Mouse (Mus musculus) intestine, embryonic 16.5 days (tissue): ENCODE measurements around the gene Cux1. TPM values are rescaled to one million over a fixed set of nuclear protein-coding genes. Genes with fewer than 3 reads are reported as not detected.

ENCODE experiments used
- ATAC-seq: fragments of 200-750 bp; cut with Nextera tagmentation; 2 replicates; pipeline ENCODE4 v1.8.0; 2017; ENCODE audit warnings: moderate TSS enrichment, moderate library complexity
- H3K27ac ChIP-seq: fragments of 300-500 bp; sonication (generic); 2 replicates; pipeline ENCODE4 v1.5.1; 2014; ENCODE audit warnings: mild to moderate bottlenecking, low read length
- H3K27me3 ChIP-seq: fragments of 300-500 bp; sonication (generic); replicated peaks from 2 replicates; pipeline ENCODE4 v1.6.1; 2014; ENCODE audit warnings: low read length, control low read depth, mixed read lengths; ENCODE audit not compliant: control insufficient read depth, insufficient read depth
- H3K36me3 ChIP-seq: fragments of 300-500 bp; sonication (generic); 2 replicates; pipeline ENCODE4 v1.6.1; 2014; ENCODE audit warnings: low read length, control low read depth; ENCODE audit not compliant: control insufficient read depth, insufficient read depth
- H3K4me1 ChIP-seq: fragments of 300-500 bp; sonication (generic); 2 replicates; pipeline ENCODE4 v1.6.1; 2014; ENCODE audit warnings: low read length, control low read depth, mixed read lengths; ENCODE audit not compliant: control insufficient read depth, insufficient read depth
- H3K4me2 ChIP-seq: fragments of 300-500 bp; sonication (generic); 2 replicates; pipeline ENCODE4 v1.6.1; 2014; ENCODE audit warnings: low read depth, low read length, control low read depth
- H3K4me3 ChIP-seq: fragments of 300-500 bp; sonication (generic); 2 replicates; pipeline ENCODE4 v1.5.1; 2014; ENCODE audit warnings: mild to moderate bottlenecking, low read length
- H3K9ac ChIP-seq: fragments of 300-500 bp; sonication (generic); 2 replicates; pipeline ENCODE4 v1.6.1; 2014; ENCODE audit warnings: low read depth, low read length
- H3K9me3 ChIP-seq: fragments of 300-500 bp; sonication (generic); 2 replicates; pipeline ENCODE4 v1.6.1; 2016; ENCODE audit warnings: low read length, control low read depth; ENCODE audit not compliant: control insufficient read depth
- WGBS: fragments of 180-500 bp; shearing (Covaris S2); extraction: QIAGEN DNeasy Blood & Tissue Kit; methylation state at CpG from one replicate; pipeline ENCODE4 v1.1.7; 2014; 5-methylcytosine and 5-hydroxymethylcytosine counted together
- polyA plus RNA-seq: library from polyadenylated mRNA; unstranded; fragments of >200 nt; fragmentation: Nextera tagmentation; extraction: Ambion mirVana; gene quantifications from 2 replicates; pipeline ENCODE4 v1.2.1, GENCODE M21; 2015

Gene Cux1
- polyA plus RNA-seq, 1 experiment from 2014 or later = 62.5 TPM

DNA sequence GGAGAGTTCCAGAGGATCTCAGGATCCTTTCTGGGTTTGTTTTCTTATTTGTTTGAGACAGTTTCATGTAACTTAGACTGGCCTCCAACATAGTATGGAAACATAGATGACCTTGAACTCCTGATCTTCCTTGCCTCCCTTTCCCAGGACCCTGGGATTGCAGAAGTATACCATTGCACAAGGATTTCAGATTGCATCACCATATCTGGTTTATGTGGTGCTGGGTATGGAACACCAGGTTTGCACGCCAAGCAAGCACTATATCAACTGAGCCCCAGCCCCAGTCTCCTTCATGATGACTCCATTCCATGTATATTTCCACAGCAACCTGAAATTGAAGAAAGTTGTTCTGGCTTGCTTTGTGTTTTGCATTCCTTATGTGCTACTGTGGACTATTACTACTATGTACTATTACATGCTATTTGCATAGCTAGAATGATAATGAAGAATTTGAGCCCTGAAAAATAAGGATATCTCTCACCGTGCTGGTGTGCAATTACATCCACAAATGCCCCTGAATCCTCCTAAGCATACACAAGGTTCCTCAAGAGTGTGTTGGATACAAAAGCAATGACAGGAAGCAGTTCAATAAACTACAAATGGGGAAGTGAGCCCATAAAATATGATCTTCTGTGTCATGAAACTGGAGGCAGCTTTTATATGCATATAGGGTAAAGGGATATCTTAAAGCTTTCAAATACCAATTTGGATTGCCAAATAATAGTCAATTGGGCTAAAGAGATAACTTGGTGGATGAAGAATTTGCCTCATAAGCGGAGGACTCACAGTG lies 48.4 kb downstream of the Cux1 start:
- WGBS = 87% methylated on average over 3 of the region's 3 CpGs
- no peaks in the 10 kb centered on the region for H3K27me3 ChIP-seq
- H3K9ac ChIP-seq = no peak overlapping the region
- H3K4me3 ChIP-seq = no peak overlapping the region
- H3K4me1 ChIP-seq = peaks cover 25% of the 10 kb centered on the region
- no peaks in the 10 kb centered on the region for H3K36me3 ChIP-seq
- no peaks in the 10 kb centered on the region for H3K9me3 ChIP-seq
- ATAC-seq = no peak
- H3K27ac ChIP-seq = no peak overlapping the region
- no peak overlapping the region for H3K4me2 ChIP-seq

DNA sequence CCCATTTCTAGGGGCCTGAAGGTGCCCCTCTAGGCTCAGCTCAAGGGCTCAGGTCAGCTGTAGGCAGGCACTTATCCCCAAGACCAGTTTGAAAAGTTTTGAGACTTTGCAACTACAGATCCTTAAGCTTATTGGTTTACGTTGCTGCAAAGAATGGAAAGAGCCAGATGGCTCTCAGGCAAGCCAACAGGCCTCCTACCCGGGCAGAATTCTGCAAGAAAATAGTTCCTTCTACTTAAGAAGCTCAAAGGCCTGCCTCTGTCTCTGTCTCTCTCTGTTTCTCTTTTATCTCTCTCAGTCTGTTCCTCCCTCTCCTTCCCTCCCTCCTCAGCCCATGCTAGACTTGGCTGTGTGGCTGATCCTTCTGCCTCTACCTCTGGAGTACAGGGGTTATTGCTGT lies 49.8 kb downstream of the Cux1 start:
- no peak overlapping the region for H3K4me2 ChIP-seq
- peaks cover 18% of the 10 kb centered on the region; the same call in 1 of the 2 replicates for H3K4me1 ChIP-seq
- H3K27ac ChIP-seq = no peak overlapping the region
- H3K9ac ChIP-seq = no peak overlapping the region
- no peak for ATAC-seq
- H3K4me3 ChIP-seq = no peak overlapping the region
- no peaks in the 10 kb centered on the region for H3K36me3 ChIP-seq
- 60% methylated on average over 2 of the region's 2 CpGs for WGBS
- no peaks in the 10 kb centered on the region for H3K27me3 ChIP-seq
- no peaks in the 10 kb centered on the region for H3K9me3 ChIP-seq

DNA sequence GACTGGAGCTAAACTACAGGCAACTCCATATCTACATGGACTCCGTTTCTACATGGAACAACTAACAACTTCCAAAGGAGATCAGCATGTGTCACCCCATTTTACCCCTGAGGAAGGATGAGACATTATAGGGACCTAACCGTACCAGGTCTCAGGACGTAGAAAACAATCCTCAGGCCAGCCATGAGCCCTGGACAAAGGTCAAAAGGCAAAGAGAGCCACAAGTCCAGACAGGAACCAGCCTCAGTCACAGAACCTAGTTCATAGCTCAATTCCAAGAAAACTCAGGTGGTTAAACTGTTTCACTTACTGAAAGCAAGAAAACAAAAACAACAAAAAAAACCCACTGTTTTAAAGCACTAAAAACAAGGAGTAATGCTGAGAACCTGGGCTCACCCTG lies 50.7 kb downstream of the Cux1 start:
- no peak for ATAC-seq
- H3K27ac ChIP-seq = no peak overlapping the region
- no peaks in the 10 kb centered on the region for H3K27me3 ChIP-seq
- H3K4me1 ChIP-seq = peaks cover 17% of the 10 kb centered on the region; the same call in 1 of the 2 replicates
- H3K9me3 ChIP-seq = no peaks in the 10 kb centered on the region
- no peak overlapping the region for H3K4me2 ChIP-seq
- WGBS = 69% methylated on average over 3 of the region's 3 CpGs
- no peaks in the 10 kb centered on the region for H3K36me3 ChIP-seq
- no peak overlapping the region for H3K4me3 ChIP-seq
- no peak overlapping the region for H3K9ac ChIP-seq

DNA sequence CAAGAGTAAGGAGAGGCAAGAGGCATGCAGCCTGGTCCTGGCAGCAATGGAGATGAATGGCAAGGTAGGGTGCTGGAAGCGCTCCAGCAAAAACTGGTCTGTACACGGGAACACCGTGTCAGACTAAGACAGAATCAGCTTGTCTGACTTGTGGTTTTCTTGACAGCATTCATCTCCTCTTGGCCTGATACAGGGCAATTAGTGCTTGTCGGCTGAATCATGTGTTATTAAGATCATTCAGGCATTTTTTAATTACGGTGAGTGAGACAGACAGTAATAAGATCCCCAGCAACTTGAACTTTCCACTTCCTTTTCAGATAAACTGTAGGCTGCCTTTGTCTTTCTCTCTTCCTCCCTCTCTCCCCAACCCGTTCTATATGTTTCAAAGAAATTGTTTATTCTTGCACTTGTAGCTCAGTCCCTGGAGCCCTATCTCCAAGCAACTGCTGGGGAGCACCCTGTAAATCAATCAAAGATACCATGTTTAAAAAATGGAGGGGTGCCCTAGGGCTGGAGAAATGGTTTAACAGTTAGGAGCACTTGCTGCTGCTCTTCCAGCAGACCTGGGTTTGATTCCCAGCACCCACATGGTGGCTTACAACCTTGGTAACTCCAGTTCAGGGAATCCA lies 53.1 kb downstream of the Cux1 start:
- H3K36me3 ChIP-seq = no peaks in the 10 kb centered on the region

GRCm38 (mm10) chr5:136512103-136512674 lies 55.1 kb downstream of the Cux1 start:
- ATAC-seq = no peak
- H3K27me3 ChIP-seq = no peaks in the 10 kb centered on the region
- H3K4me1 ChIP-seq = peaks cover 17% of the 10 kb centered on the region; the same call in 1 of the 2 replicates
- no peaks in the 10 kb centered on the region for H3K36me3 ChIP-seq
- H3K4me3 ChIP-seq = no peak overlapping the region
- H3K9me3 ChIP-seq = no peaks in the 10 kb centered on the region
- 89% methylated on average over 2 of the region's 2 CpGs for WGBS
- no peak overlapping the region for H3K4me2 ChIP-seq
- no peak overlapping the region for H3K27ac ChIP-seq
- no peak overlapping the region for H3K9ac ChIP-seq

More for the DNA sequence above, 53.1 kb downstream of the Cux1 start:
- H3K27me3 ChIP-seq = no peaks in the 10 kb centered on the region
- no peak overlapping the region for H3K27ac ChIP-seq
- H3K9ac ChIP-seq = no peak overlapping the region
- H3K9me3 ChIP-seq = no peaks in the 10 kb centered on the region
- ATAC-seq = no peak
- no peak overlapping the region for H3K4me2 ChIP-seq
- no peak overlapping the region for H3K4me3 ChIP-seq
- WGBS = 35% methylated on average over 6 of the region's 6 CpGs
- H3K4me1 ChIP-seq = peaks cover 17% of the 10 kb centered on the region; the same call in 1 of the 2 replicates

DNA sequence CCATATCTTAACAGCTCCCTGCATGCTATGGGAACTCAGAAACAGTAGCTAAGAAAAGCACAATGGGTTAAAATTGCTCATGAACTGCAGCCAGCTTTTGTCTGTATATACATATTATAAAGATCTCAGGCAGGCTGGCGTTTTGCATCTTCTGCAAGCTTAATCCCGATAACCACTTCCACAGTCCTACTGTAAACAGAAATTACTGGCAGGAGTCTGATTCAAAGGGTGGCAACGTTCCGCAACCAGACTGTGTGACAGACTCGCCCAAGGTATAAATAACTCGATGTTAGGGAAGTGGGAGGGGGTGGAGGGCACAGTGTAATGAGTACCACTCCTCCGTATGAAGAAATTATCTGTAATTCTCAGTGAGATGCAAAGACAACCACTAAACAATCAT lies 55.9 kb downstream of the Cux1 start:
- 29% methylated on average over 7 of the region's 7 CpGs for WGBS
- H3K4me1 ChIP-seq = peaks cover 18% of the 10 kb centered on the region; the same call in 1 of the 2 replicates
- no peaks in the 10 kb centered on the region for H3K36me3 ChIP-seq
- no peak overlapping the region for H3K4me3 ChIP-seq
- H3K27ac ChIP-seq = no peak overlapping the region
- no peak overlapping the region for H3K9ac ChIP-seq
- no peak overlapping the region for H3K4me2 ChIP-seq
- no peak for ATAC-seq
- H3K9me3 ChIP-seq = no peaks in the 10 kb centered on the region
- H3K27me3 ChIP-seq = no peaks in the 10 kb centered on the region

DNA sequence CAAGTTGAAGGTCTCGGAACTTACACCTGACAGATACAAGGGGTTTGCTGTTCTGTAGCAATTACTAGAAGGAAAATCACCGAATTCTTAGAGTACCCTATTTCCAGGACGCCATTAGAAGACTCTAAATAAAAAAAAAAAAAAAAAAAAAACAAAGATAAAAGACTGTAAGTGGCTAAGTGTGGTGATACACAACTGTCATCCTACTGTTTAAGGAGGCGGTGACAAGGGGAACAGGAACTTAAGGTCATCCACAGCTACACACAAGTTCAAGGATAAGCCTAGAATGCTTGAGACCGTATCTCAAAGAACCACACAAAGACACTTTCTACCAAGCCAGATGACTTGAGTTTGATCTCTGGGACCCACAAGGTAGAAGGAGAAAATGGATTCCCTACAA lies 56.7 kb downstream of the Cux1 start:
- H3K9me3 ChIP-seq = no peaks in the 10 kb centered on the region
- H3K27ac ChIP-seq = no peak overlapping the region
- no peak overlapping the region for H3K4me2 ChIP-seq
- ATAC-seq = no peak
- H3K9ac ChIP-seq = no peak overlapping the region
- H3K27me3 ChIP-seq = no peaks in the 10 kb centered on the region
- peaks cover 15% of the 10 kb centered on the region; the same call in 1 of the 2 replicates for H3K4me1 ChIP-seq
- no peak overlapping the region for H3K4me3 ChIP-seq
- H3K36me3 ChIP-seq = no peaks in the 10 kb centered on the region
- 93% methylated on average over 5 of the region's 5 CpGs for WGBS

DNA sequence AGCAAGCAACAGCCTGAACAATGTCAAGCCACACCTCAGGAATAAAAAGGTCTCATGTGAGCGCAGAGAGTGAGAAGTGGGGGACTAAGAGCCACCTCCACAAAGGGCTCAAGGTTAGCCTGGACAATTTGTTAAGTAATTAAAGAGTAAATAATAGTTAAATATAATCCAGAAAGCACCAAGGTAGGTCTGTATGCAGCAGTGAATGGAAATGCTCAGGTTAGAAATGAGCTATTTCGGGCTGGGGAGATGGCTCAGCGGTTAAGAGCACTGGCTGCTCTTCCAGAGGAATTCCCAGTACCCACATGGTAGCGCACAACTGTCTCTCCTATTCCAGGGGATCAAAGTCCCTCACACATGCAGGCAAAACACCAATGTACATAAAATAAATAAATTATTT lies 59.7 kb downstream of the Cux1 start:
- WGBS = 82% methylated on average over 4 of the region's 4 CpGs
- no peak overlapping the region for H3K4me3 ChIP-seq
- no peaks in the 10 kb centered on the region for H3K36me3 ChIP-seq
- no peaks in the 10 kb centered on the region for H3K27me3 ChIP-seq
- H3K27ac ChIP-seq = no peak overlapping the region
- H3K9ac ChIP-seq = no peak overlapping the region
- peaks cover 17% of the 10 kb centered on the region for H3K4me1 ChIP-seq
- no peak for ATAC-seq
- no peak overlapping the region for H3K4me2 ChIP-seq
- no peaks in the 10 kb centered on the region for H3K9me3 ChIP-seq

- WGBS = 72% methylated on average over 1 of the region's 1 CpGs
- H3K4me1 ChIP-seq = peaks cover 24% of the 10 kb centered on the region
Observed at GRCm38 (mm10) chr5:136506262-136506661, 61.0 kb downstream of the Cux1 start.

More at GRCm38 (mm10) chr5:136506262-136506661, 61.0 kb downstream of the Cux1 start:
- Histone ChIP-seq H3K4me2 (no peak overlapping the region), H3K9ac (no peak overlapping the region), H3K9me3 (no peaks in the 10 kb centered on the region), H3K4me3 (no peak overlapping the region), H3K27ac (no peak overlapping the region), H3K36me3 (no peaks in the 10 kb centered on the region), H3K27me3 (no peaks in the 10 kb centered on the region)
- no peak for ATAC-seq
